Mouse (Mus musculus): Measurements from ENCODE around the gene Qars. TPM values are rescaled to one million over a fixed set of nuclear protein-coding genes. Genes with fewer than 3 reads are reported as not detected.
A peak's percentile ranks its signal among the peaks of the same experiment; 100 is the strongest.

Gene Qars
- polyA plus RNA-seq, 1 experiment from 2014 or later: 97.2 TPM

DNA sequence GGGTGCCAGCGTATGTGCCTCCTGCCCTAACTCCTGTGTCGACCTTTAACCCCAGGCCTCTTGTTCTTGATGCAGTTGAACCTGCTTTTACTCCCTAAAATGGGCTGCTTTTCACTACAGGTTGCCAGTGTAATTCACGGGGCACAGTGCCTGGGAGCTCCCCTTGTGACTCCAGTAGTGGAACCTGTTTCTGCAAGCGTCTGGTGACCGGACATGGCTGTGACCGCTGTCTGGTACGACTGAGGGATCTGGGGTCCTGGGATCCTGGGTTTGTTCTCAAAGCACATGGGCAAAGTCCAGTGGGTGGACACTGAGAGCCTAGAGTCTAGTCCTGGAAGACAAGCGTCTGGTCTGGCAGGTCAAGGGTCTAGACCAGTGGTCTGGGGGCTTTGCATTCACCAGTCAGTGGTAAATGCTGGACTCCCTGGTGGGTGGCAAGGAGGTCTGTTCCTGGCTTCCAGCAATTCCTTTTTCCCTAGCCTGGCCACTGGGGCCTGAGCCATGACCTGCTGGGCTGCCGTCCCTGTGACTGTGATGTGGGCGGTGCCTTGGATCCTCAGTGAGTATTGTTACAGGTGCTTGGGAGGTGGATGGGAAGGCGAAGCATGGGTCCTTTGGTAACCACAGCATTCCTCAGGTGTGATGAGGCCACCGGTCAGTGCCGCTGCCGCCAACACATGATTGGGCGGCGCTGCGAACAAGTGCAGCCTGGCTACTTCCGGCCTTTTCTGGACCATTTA lies 24.3 kb upstream of the Qars start:
- no peak for DNase-seq (ENCODE audit: low spot score)
- no peak for ATAC-seq (ENCODE audit: low read depth)
- H3K4me3 ChIP-seq (ENCODE audit: low read depth, low read length): no peak overlapping the region
- H3K27ac ChIP-seq (replicated peaks; ENCODE audit: low read depth, low read length): no peak overlapping the region
- peaks cover 76% of the 10 kb centered on the region for H3K36me3 ChIP-seq (ENCODE audit: control insufficient read depth, insufficient read depth, low read length)
- H3K4me2 ChIP-seq (ENCODE audit: low read depth, low read length): no peak overlapping the region
- WGBS: 93% methylated on average over 17 of the region's 18 CpGs
- peaks cover 17% of the 10 kb centered on the region for H3K4me1 ChIP-seq (ENCODE audit: control insufficient read depth, insufficient read depth, low read length)
- no peak overlapping the region for H3K9ac ChIP-seq (ENCODE audit: low read depth, low read length)
- no peaks in the 10 kb centered on the region for H3K27me3 ChIP-seq (replicated peaks; ENCODE audit: control insufficient read depth, insufficient read depth, low read length)
- H3K9me3 ChIP-seq (ENCODE audit: control insufficient read depth, low read length): no peaks in the 10 kb centered on the region

DNA sequence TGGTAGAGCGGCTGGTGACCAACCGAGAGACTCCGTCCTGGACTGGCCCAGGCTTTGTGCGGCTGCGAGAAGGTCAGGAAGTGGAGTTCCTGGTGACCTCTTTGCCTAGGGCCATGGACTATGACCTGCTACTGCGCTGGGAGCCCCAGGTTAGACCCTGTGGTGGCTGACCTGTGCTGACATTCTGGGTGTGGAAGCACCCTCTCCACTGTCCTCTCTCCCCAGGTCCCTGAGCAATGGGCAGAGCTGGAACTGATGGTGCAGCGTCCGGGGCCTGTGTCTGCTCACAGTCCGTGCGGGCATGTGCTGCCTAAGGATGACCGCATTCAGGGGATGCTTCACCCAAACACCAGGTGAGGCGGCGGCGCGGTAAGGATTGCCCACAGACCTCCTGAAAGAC lies 23.5 kb upstream of the Qars start:
- H3K36me3 ChIP-seq (ENCODE audit: control insufficient read depth, insufficient read depth, low read length): peaks cover 84% of the 10 kb centered on the region
- 87% methylated on average over 9 of the region's 15 CpGs for WGBS
- H3K9me3 ChIP-seq (ENCODE audit: control insufficient read depth, low read length): no peaks in the 10 kb centered on the region
- H3K9ac ChIP-seq (ENCODE audit: low read depth, low read length): no peak overlapping the region
- H3K4me1 ChIP-seq (ENCODE audit: control insufficient read depth, insufficient read depth, low read length): peaks cover 16% of the 10 kb centered on the region
- H3K4me2 ChIP-seq (ENCODE audit: low read depth, low read length): no peak overlapping the region
- DNase-seq (ENCODE audit: low spot score) (no peak), ATAC-seq (ENCODE audit: low read depth) (no peak)
- H3K4me3 ChIP-seq (ENCODE audit: low read depth, low read length): no peak overlapping the region
- H3K27ac ChIP-seq (replicated peaks; ENCODE audit: low read depth, low read length): no peak overlapping the region
- H3K27me3 ChIP-seq (replicated peaks; ENCODE audit: control insufficient read depth, insufficient read depth, low read length): no peaks in the 10 kb centered on the region

DNA sequence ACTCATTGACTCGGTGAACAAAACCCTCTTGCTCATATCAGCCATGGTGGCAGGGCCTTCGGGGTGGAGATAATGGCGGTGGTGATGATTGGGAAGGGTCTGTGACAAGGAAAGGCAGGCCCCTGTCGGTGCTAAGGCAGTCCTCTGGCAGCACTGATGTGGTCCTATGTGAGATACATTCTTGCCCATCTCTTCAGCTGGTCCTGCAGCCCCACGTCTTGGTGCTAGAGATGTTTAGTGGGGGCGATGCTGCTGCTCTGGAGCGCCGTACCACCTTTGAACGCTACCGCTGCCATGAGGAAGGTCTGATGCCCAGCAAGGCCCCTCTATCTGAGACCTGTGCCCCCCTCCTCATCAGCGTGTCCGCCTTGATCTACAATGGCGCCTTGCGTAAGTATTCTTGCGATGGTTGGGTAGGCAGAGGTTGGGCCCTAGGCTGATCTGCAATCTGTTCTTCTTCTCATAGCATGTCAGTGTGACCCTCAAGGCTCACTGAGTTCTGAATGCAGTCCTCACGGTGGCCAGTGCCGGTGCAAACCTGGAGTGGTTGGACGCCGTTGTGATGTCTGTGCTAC lies 22.1 kb upstream of the Qars start:
- no peak overlapping the region for H3K27ac ChIP-seq (replicated peaks; ENCODE audit: low read depth, low read length)

DNA sequence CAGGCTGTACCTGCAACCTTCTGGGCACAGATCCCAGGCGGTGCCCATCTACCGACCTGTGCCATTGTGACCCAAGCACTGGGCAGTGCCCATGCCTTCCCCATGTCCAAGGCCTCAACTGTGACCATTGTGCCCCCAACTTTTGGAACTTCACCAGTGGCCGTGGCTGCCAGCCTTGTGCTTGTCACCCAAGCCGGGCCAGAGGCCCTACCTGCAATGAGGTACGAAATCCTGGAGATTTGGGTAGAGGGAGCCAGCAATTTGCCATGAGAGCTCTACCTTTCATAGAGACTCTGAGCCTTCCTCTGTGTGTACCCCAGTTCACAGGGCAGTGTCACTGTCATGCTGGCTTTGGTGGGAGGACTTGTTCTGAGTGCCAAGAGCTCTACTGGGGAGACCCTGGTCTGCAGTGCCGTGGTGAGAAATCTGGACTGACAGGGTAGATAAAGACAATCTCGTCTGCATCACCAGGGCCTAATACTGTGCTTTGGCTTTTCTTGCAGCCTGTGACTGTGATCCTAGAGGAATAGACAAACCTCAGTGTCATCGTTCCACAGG lies 20.5 kb upstream of the Qars start:
- Histone ChIP-seq H3K27ac (replicated peaks; ENCODE audit: low read depth, low read length) (no peak overlapping the region), H3K4me2 (ENCODE audit: low read depth, low read length) (no peak overlapping the region), H3K27me3 (replicated peaks; ENCODE audit: control insufficient read depth, insufficient read depth, low read length) (no peaks in the 10 kb centered on the region), H3K9me3 (ENCODE audit: control insufficient read depth, low read length) (no peaks in the 10 kb centered on the region), H3K9ac (ENCODE audit: low read depth, low read length) (no peak overlapping the region), H3K4me1 (ENCODE audit: control insufficient read depth, insufficient read depth, low read length) (peaks cover 6% of the 10 kb centered on the region), H3K36me3 (ENCODE audit: control insufficient read depth, insufficient read depth, low read length) (peaks cover 77% of the 10 kb centered on the region), H3K4me3 (ENCODE audit: low read depth, low read length) (no peak overlapping the region)
- 95% methylated on average over 8 of the region's 8 CpGs for WGBS
- DNase-seq (ENCODE audit: low spot score) (no peak), ATAC-seq (ENCODE audit: low read depth) (no peak)

More for the DNA sequence above, 22.1 kb upstream of the Qars start:
- Histone ChIP-seq H3K27me3 (replicated peaks; ENCODE audit: control insufficient read depth, insufficient read depth, low read length) (no peaks in the 10 kb centered on the region), H3K4me2 (ENCODE audit: low read depth, low read length) (no peak overlapping the region), H3K9me3 (ENCODE audit: control insufficient read depth, low read length) (no peaks in the 10 kb centered on the region), H3K36me3 (ENCODE audit: control insufficient read depth, insufficient read depth, low read length) (peaks cover 90% of the 10 kb centered on the region), H3K9ac (ENCODE audit: low read depth, low read length) (no peak overlapping the region), H3K4me3 (ENCODE audit: low read depth, low read length) (no peak overlapping the region), H3K4me1 (ENCODE audit: control insufficient read depth, insufficient read depth, low read length) (peaks cover 7% of the 10 kb centered on the region)
- WGBS: 98% methylated on average over 17 of the region's 19 CpGs
- ATAC-seq (ENCODE audit: low read depth) (no peak), DNase-seq (ENCODE audit: low spot score) (no peak)

DNA sequence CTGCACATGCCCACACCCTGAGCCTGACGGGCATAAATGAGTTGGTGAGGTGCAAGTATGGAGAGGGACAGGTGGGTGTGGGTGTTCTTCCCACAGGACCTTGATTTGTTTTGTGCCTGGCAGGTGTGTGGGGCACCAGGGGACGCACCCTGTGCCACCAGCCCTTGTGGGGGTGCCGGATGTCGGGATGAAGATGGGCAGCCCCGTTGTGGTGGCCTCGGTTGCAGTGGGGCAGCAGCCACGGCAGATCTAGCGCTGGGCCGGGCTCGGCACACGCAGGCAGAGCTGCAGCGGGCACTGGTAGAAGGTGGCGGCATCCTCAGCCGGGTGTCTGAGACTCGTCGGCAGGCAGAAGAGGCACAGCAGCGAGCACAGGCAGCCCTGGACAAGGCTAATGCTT lies 19.1 kb upstream of the Qars start:
- H3K9ac ChIP-seq (ENCODE audit: low read depth, low read length): no peak overlapping the region
- no peak for DNase-seq (ENCODE audit: low spot score)
- no peaks in the 10 kb centered on the region for H3K9me3 ChIP-seq (ENCODE audit: control insufficient read depth, low read length)
- no peak overlapping the region for H3K4me3 ChIP-seq (ENCODE audit: low read depth, low read length)
- H3K27ac ChIP-seq (replicated peaks; ENCODE audit: low read depth, low read length): no peak overlapping the region
- H3K4me2 ChIP-seq (ENCODE audit: low read depth, low read length): no peak overlapping the region
- ATAC-seq (ENCODE audit: low read depth): no peak
- H3K4me1 ChIP-seq (ENCODE audit: control insufficient read depth, insufficient read depth, low read length): peaks cover 9% of the 10 kb centered on the region
- peaks cover 77% of the 10 kb centered on the region for H3K36me3 ChIP-seq (ENCODE audit: control insufficient read depth, insufficient read depth, low read length)
- 94% methylated on average over 15 of the region's 17 CpGs for WGBS
- no peaks in the 10 kb centered on the region for H3K27me3 ChIP-seq (replicated peaks; ENCODE audit: control insufficient read depth, insufficient read depth, low read length)

DNA sequence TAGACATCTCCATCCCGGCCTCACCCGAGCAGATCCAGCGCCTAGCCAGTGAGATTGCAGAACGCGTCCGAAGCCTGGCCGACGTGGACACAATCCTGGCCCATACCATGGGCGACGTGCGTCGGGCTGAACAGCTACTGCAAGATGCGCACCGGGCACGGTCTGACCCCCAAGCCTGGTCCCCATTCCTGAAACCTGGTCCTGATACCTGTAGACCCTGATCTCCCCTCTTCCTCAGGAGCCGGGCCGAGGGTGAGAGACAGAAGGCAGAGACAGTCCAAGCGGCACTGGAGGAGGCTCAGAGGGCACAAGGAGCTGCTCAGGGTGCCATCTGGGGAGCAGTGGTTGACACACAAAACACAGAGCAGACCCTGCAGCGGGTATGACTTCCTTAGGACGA lies 18.3 kb upstream of the Qars start:
- Histone ChIP-seq H3K36me3 (ENCODE audit: control insufficient read depth, insufficient read depth, low read length) (peaks cover 77% of the 10 kb centered on the region), H3K9me3 (ENCODE audit: control insufficient read depth, low read length) (no peaks in the 10 kb centered on the region)

DNA sequence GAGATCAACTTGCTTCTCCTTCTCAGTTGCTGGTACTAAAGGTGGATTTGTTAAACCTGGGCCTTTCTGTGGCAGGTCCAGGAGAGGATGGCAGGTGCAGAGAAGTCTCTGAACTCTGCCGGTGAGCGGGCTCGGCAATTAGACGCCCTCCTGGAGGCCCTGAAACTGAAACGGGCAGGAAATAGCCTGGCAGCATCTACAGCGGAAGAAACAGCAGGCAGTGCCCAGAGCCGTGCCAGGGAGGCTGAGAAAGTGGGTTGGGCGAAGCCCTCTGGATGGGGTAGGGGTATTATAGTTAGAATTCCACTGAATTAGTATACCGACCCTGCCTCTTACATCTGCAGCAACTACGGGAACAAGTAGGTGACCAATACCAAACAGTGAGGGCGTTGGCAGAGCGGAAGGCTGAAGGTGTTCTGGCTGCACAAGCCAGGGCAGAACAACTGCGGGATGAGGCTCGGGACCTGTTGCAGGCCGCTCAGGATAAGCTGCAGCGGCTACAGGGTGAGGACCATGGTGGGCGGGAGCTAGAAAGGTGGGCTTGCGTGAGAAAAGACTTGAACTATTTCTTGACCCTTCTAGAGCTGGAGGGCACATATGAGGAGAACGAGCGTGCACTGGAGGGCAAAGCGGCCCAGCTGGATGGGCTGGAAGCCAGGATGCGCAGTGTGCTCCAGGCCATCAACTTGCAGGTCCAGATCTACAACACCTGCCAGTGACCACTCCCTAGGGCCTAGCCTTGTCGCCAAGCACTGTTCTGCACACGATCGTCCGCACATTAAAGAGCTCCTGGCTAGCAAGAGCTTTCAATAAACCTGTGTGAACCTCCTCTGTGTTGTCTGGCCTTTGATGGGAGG lies 17.6 kb upstream of the Qars start:
- WGBS: 66% methylated on average over 26 of the region's 26 CpGs
- no peak; the same call in 1 of the 2 replicates for ATAC-seq (ENCODE audit: low read depth)
- peak overlapping the region; percentile 96 for H3K9ac ChIP-seq (ENCODE audit: low read depth, low read length)

More for the DNA sequence above, 18.3 kb upstream of the Qars start:
- no peak overlapping the region for H3K4me3 ChIP-seq (ENCODE audit: low read depth, low read length)
- no peak overlapping the region; the same call in 1 of the 2 replicates for H3K27ac ChIP-seq (replicated peaks; ENCODE audit: low read depth, low read length)
- no peak overlapping the region for H3K4me2 ChIP-seq (ENCODE audit: low read depth, low read length)
- H3K27me3 ChIP-seq (replicated peaks; ENCODE audit: control insufficient read depth, insufficient read depth, low read length): no peaks in the 10 kb centered on the region
- WGBS: 96% methylated on average over 19 of the region's 20 CpGs
- no peak overlapping the region for H3K9ac ChIP-seq (ENCODE audit: low read depth, low read length)
- DNase-seq (ENCODE audit: low spot score): no peak
- no peak for ATAC-seq (ENCODE audit: low read depth)
- H3K4me1 ChIP-seq (ENCODE audit: control insufficient read depth, insufficient read depth, low read length): peaks cover 9% of the 10 kb centered on the region

DNA sequence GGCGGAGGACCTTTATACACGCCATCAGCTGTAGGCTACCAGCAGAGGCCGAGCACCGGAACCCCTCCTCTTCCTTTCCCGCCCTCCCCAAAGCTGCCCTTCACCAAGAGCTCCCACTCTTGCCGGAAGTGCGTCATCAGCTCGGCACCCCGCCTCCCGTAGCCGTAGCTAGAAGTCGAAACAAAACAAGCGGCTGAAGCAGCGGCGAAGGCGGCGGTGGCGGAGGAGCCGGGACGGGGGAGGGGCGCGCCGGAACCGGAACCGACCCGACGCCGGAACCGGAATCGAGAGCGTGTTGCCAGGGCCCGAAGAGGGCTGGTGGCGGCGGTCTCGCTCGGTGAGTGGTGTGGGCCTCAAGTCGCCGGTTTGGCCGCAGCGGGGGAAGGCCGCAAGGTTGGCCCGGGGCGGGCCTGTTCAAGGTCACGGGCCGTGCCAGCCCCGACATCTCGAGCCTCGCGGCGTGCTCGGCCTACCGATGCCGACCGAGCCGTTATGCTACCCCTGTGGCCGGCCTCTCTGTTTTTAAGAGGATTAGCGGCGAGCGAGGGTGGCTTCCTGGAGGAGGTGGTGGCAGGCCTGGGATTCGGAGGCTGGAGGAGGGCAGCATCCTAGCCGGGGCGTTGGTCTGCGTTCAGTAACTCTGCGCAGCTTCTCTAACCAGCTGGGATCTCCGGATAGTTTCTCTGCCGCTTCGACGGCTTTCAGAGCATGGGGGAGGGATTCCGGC lies 16.8 kb upstream of the Qars start, which contains the start of gene Usp19:
Usp19 (plus strand) TSS at position 44 of the 727 bp plus-strand sequence.
- WGBS: under 1% methylated on average over 48 of the region's 69 CpGs
- Histone ChIP-seq H3K9me3 (ENCODE audit: control insufficient read depth, low read length) (no peaks in the 10 kb centered on the region), H3K36me3 (ENCODE audit: control insufficient read depth, insufficient read depth, low read length) (peaks cover 77% of the 10 kb centered on the region), H3K27ac (replicated peaks; ENCODE audit: low read depth, low read length) (peak within 1 kb of the TSS; percentile 97), H3K4me1 (ENCODE audit: control insufficient read depth, insufficient read depth, low read length) (peaks cover 9% of the 10 kb centered on the region), H3K27me3 (replicated peaks; ENCODE audit: control insufficient read depth, insufficient read depth, low read length) (no peaks in the 10 kb centered on the region), H3K9ac (ENCODE audit: low read depth, low read length) (peak within 1 kb of the TSS; percentile 96), H3K4me2 (ENCODE audit: low read depth, low read length) (peak within 1 kb of the TSS; percentile 88), H3K4me3 (ENCODE audit: low read depth, low read length) (peak within 1 kb of the TSS; percentile 79)
- peak; percentile 96 for ATAC-seq (ENCODE audit: low read depth)
- DNase-seq (ENCODE audit: low spot score): peak; percentile 99

More for the DNA sequence above, 17.6 kb upstream of the Qars start:
- H3K4me3 ChIP-seq (ENCODE audit: low read depth, low read length): peak overlapping the region; percentile 79
- peaks cover 9% of the 10 kb centered on the region for H3K4me1 ChIP-seq (ENCODE audit: control insufficient read depth, insufficient read depth, low read length)
- no peaks in the 10 kb centered on the region for H3K27me3 ChIP-seq (replicated peaks; ENCODE audit: control insufficient read depth, insufficient read depth, low read length)
- DNase-seq (ENCODE audit: low spot score): no peak
- H3K9me3 ChIP-seq (ENCODE audit: control insufficient read depth, low read length): no peaks in the 10 kb centered on the region
- H3K4me2 ChIP-seq (ENCODE audit: low read depth, low read length): peak overlapping the region; percentile 88
- H3K27ac ChIP-seq (replicated peaks; ENCODE audit: low read depth, low read length): peak overlapping the region; percentile 97
- H3K36me3 ChIP-seq (ENCODE audit: control insufficient read depth, insufficient read depth, low read length): peaks cover 77% of the 10 kb centered on the region

Measured in embryonic facial prominence, embryonic 14.5 days (tissue).